Mouse (Mus musculus) B cell, adult 62 days (primary cell): ENCODE results near the gene Itga10. TPM values are rescaled to one million over a fixed set of nuclear protein-coding genes. Genes with fewer than 3 reads are reported as not detected.

Source experiments
- total RNA-seq: library from RNA; stranded (reverse); gene quantifications from 4 replicates; pipeline ENCODE4 v1.2.4, GENCODE M21; 2023

Itga10 gene
- total RNA-seq, result 1.9 to 3.3 TPM (median 2.8 TPM) in 4 replicates

GRCm38 (mm10) chr3:96645018-96645649 lies at the start of gene Itga10:
Gene Itga10 (plus strand): TSS chr3:96645584.

GRCm38 (mm10) chr3:96596228-96596707 lies 49.1 kb upstream of the Itga10 start, which contains the start of gene Ankrd34a:
Gene Ankrd34a (plus strand): TSS chr3:96596636.

GRCm38 (mm10) chr3:96600639-96601250 lies 44.6 kb upstream of the Itga10 start, which contains the start of gene Lix1l:
Gene Lix1l (plus strand): TSS chr3:96601149.

GRCm38 (mm10) chr3:96629729-96630600 lies 15.4 kb upstream of the Itga10 start, which contains the start of gene Rbm8a:
Gene Rbm8a (plus strand): TSS chr3:96629933.

GRCm38 (mm10) chr3:96634928-96635879 lies 10.2 kb upstream of the Itga10 start, which contains the start of the genes Pex11b and Gm42957:
Gene Pex11b (plus strand): TSS chr3:96635376.
Gene Gm42957 (plus strand): TSS chr3:96635474.

GRCm38 (mm10) chr3:96669727-96670468 lies 24.5 kb downstream of the Itga10 start, which contains the start of gene Ankrd35:
Gene Ankrd35 (plus strand): TSS chr3:96670131.

GRCm38 (mm10) chr3:96696198-96696765 lies 50.9 kb downstream of the Itga10 start, which contains the start of gene Pias3:
Gene Pias3 (plus strand): TSS chr3:96696384.

GRCm38 (mm10) chr3:96707903-96708683 lies 62.7 kb downstream of the Itga10 start, which contains the start of gene Nudt17:
Gene Nudt17 (minus strand): TSS chr3:96708562.

Other genes starting within 250 kb of the Itga10 start
- gene BC107364, start 193.3 kb upstream of the Itga10 start, total RNA-seq, result not detected in 4 replicates
- gene Hfe2, start 120.4 kb upstream of the Itga10 start, total RNA-seq, result not detected in 4 replicates
- 675 to 848 TPM (median 779 TPM) in 4 replicates for gene Txnip, start 87.6 kb upstream of the Itga10 start, total RNA-seq
- not detected in 4 replicates for gene Gm16253, start 68.6 kb upstream of the Itga10 start, total RNA-seq
- 26.1 to 38.5 TPM (median 30.1 TPM) in 4 replicates for gene Polr3gl, start 51.4 kb upstream of the Itga10 start, total RNA-seq
- not detected in 4 replicates for gene Ankrd34a, start 48.9 kb upstream of the Itga10 start, total RNA-seq
- gene Lix1l, start 44.4 kb upstream of the Itga10 start, total RNA-seq, result 0.27 to 0.91 TPM (median 0.36 TPM) in 4 replicates
- gene Rbm8a, start 15.7 kb upstream of the Itga10 start, total RNA-seq, result 76.7 to 110 TPM (median 95.7 TPM) in 4 replicates
- 19.4 to 26.2 TPM (median 23.9 TPM) in 4 replicates for gene Pex11b, start 10.2 kb upstream of the Itga10 start, total RNA-seq
- gene Gm42957, start 10.1 kb upstream of the Itga10 start, total RNA-seq, result 0.16 TPM in 1 of 4 replicates, not detected in the others
- 0.91 TPM in 1 of 4 replicates, not detected in the others for gene Ankrd35, start 24.5 kb downstream of the Itga10 start, total RNA-seq
- 36.6 to 48.0 TPM (median 39.6 TPM) in 4 replicates for gene Pias3, start 50.8 kb downstream of the Itga10 start, total RNA-seq
- gene Nudt17, start 63.0 kb downstream of the Itga10 start, total RNA-seq, result 0.46 to 0.54 TPM (median 0.53 TPM) in 3 of 4 replicates, not detected in the other
- 47.6 to 55.2 TPM (median 53.7 TPM) in 4 replicates for gene Polr3c, start 82.0 kb downstream of the Itga10 start, total RNA-seq
- gene Rnf115, start 82.1 kb downstream of the Itga10 start, total RNA-seq, result 49.3 to 55.1 TPM (median 52.3 TPM) in 4 replicates
- gene Pdzk1, start 183.7 kb downstream of the Itga10 start, total RNA-seq, result 0.23 TPM in 1 of 4 replicates, not detected in the others
- gene Cd160, start 183.8 kb downstream of the Itga10 start, total RNA-seq, result 0.85 to 2.0 TPM (median 0.95 TPM) in 4 replicates